Mouse (Mus musculus): ENCODE results near the gene Pstpip1. TPM values are rescaled to one million over a fixed set of nuclear protein-coding genes. Genes with fewer than 3 reads are reported as not detected.

Gene Pstpip1
- polyA plus RNA-seq, 1 experiment, result 29.4 TPM

GRCm38 (mm10) chr9:56122973-56123372 is 33.2 kb downstream of the Pstpip1 start:
- H3K36me3 ChIP-seq (replicated peaks; ENCODE audit: low read length), result peaks cover 95% of the 10 kb centered on the region
- TF ChIP-seq FLI1 (IDR thresholded peaks at IDR 0.05; ENCODE audit: low read length) (no peak), GATA1 (IDR thresholded peaks at IDR 0.05; ENCODE audit: borderline replicate concordance, low read length) (no peak)
- no peak overlapping the region for H3K4me3 ChIP-seq (replicated peaks)
- no peaks in the 10 kb centered on the region for H3K9me3 ChIP-seq
- peaks cover 44% of the 10 kb centered on the region for H3K4me1 ChIP-seq
- H3K27me3 ChIP-seq (replicated peaks), result peaks cover 8% of the 10 kb centered on the region

GRCm38 (mm10) chr9:56123613-56124012 is 33.9 kb downstream of the Pstpip1 start:
- H3K4me1 ChIP-seq, result peaks cover 44% of the 10 kb centered on the region
- H3K36me3 ChIP-seq (replicated peaks; ENCODE audit: low read length), result peaks cover 97% of the 10 kb centered on the region
- H3K27me3 ChIP-seq (replicated peaks), result peaks cover 8% of the 10 kb centered on the region
- H3K9me3 ChIP-seq, result no peaks in the 10 kb centered on the region
- TF ChIP-seq GATA1 (IDR thresholded peaks at IDR 0.05; ENCODE audit: borderline replicate concordance, low read length) (no peak), FLI1 (IDR thresholded peaks at IDR 0.05; ENCODE audit: low read length) (no peak)
- no peak overlapping the region for H3K4me3 ChIP-seq (replicated peaks)

GRCm38 (mm10) chr9:56124561-56124960 is 34.8 kb downstream of the Pstpip1 start:
- H3K36me3 ChIP-seq (replicated peaks; ENCODE audit: low read length), result peaks cover 97% of the 10 kb centered on the region
- TF ChIP-seq GATA1 (IDR thresholded peaks at IDR 0.05; ENCODE audit: borderline replicate concordance, low read length) (no peak), FLI1 (IDR thresholded peaks at IDR 0.05; ENCODE audit: low read length) (no peak)
- H3K4me1 ChIP-seq, result peaks cover 44% of the 10 kb centered on the region
- H3K27me3 ChIP-seq (replicated peaks), result peaks cover 8% of the 10 kb centered on the region
- H3K4me3 ChIP-seq (replicated peaks), result no peak overlapping the region
- H3K9me3 ChIP-seq, result no peaks in the 10 kb centered on the region

- Histone ChIP-seq H3K27me3 (replicated peaks) (peaks cover 6% of the 10 kb centered on the region), H3K4me3 (replicated peaks) (no peak overlapping the region), H3K36me3 (replicated peaks; ENCODE audit: low read length) (peaks cover 96% of the 10 kb centered on the region), H3K4me1 (peaks cover 32% of the 10 kb centered on the region), H3K9me3 (no peaks in the 10 kb centered on the region)
- TF ChIP-seq GATA1 (IDR thresholded peaks at IDR 0.05; ENCODE audit: borderline replicate concordance, low read length) (no peak), FLI1 (IDR thresholded peaks at IDR 0.05; ENCODE audit: low read length) (no peak)
These were observed 36.9 kb downstream of the Pstpip1 start for GRCm38 (mm10) chr9:56126453-56127173.

GRCm38 (mm10) chr9:56128331-56128730 is 38.6 kb downstream of the Pstpip1 start:
- Histone ChIP-seq H3K27me3 (replicated peaks) (peaks cover 6% of the 10 kb centered on the region), H3K4me3 (replicated peaks) (no peak overlapping the region), H3K36me3 (replicated peaks; ENCODE audit: low read length) (peaks cover 84% of the 10 kb centered on the region), H3K9me3 (no peaks in the 10 kb centered on the region), H3K4me1 (peaks cover 32% of the 10 kb centered on the region)
- TF ChIP-seq FLI1 (IDR thresholded peaks at IDR 0.05; ENCODE audit: low read length) (no peak), GATA1 (IDR thresholded peaks at IDR 0.05; ENCODE audit: borderline replicate concordance, low read length) (no peak)

GRCm38 (mm10) chr9:56129951-56130350 is 40.2 kb downstream of the Pstpip1 start:
- H3K4me3 ChIP-seq (replicated peaks), result no peak overlapping the region
- H3K36me3 ChIP-seq (replicated peaks; ENCODE audit: low read length), result peaks cover 74% of the 10 kb centered on the region
- H3K27me3 ChIP-seq (replicated peaks), result no peaks in the 10 kb centered on the region
- no peak for TF ChIP-seq GATA1 (IDR thresholded peaks at IDR 0.05; ENCODE audit: borderline replicate concordance, low read length)
- no peak for TF ChIP-seq FLI1 (IDR thresholded peaks at IDR 0.05; ENCODE audit: low read length)
- H3K4me1 ChIP-seq, result peaks cover 32% of the 10 kb centered on the region
- no peaks in the 10 kb centered on the region for H3K9me3 ChIP-seq

- TF ChIP-seq FLI1 (IDR thresholded peaks at IDR 0.05; ENCODE audit: low read length) (no peak), GATA1 (IDR thresholded peaks at IDR 0.05; ENCODE audit: borderline replicate concordance, low read length) (no peak)
- no peak overlapping the region for H3K4me3 ChIP-seq (replicated peaks)
- H3K27me3 ChIP-seq (replicated peaks), result no peaks in the 10 kb centered on the region
- H3K4me1 ChIP-seq, result peaks cover 32% of the 10 kb centered on the region
- H3K36me3 ChIP-seq (replicated peaks; ENCODE audit: low read length), result peaks cover 68% of the 10 kb centered on the region
- H3K9me3 ChIP-seq, result no peaks in the 10 kb centered on the region
These were observed 40.8 kb downstream of the Pstpip1 start for GRCm38 (mm10) chr9:56130536-56130935.

GRCm38 (mm10) chr9:56131813-56132525 is 42.2 kb downstream of the Pstpip1 start:
- Histone ChIP-seq H3K4me1 (peaks cover 31% of the 10 kb centered on the region), H3K27me3 (replicated peaks) (no peaks in the 10 kb centered on the region), H3K4me3 (replicated peaks) (no peak overlapping the region), H3K36me3 (replicated peaks; ENCODE audit: low read length) (peaks cover 65% of the 10 kb centered on the region), H3K9me3 (no peaks in the 10 kb centered on the region)
- TF ChIP-seq FLI1 (IDR thresholded peaks at IDR 0.05; ENCODE audit: low read length), result no peak
- TF ChIP-seq GATA1 (IDR thresholded peaks at IDR 0.05; ENCODE audit: borderline replicate concordance, low read length), result no peak

- H3K9me3 ChIP-seq, result no peaks in the 10 kb centered on the region
- no peak overlapping the region for H3K4me3 ChIP-seq (replicated peaks)
- peaks cover 45% of the 10 kb centered on the region for H3K36me3 ChIP-seq (replicated peaks; ENCODE audit: low read length)
- TF ChIP-seq FLI1 (IDR thresholded peaks at IDR 0.05; ENCODE audit: low read length), result no peak
- no peak for TF ChIP-seq GATA1 (IDR thresholded peaks at IDR 0.05; ENCODE audit: borderline replicate concordance, low read length)
- H3K4me1 ChIP-seq, result peaks cover 11% of the 10 kb centered on the region
- no peaks in the 10 kb centered on the region for H3K27me3 ChIP-seq (replicated peaks)
These were observed 44.2 kb downstream of the Pstpip1 start for GRCm38 (mm10) chr9:56133970-56134369.

GRCm38 (mm10) chr9:56134614-56135013 is 44.9 kb downstream of the Pstpip1 start:
- no peaks in the 10 kb centered on the region for H3K9me3 ChIP-seq
- peaks cover 4% of the 10 kb centered on the region for H3K4me1 ChIP-seq
- H3K4me3 ChIP-seq (replicated peaks), result no peak overlapping the region
- TF ChIP-seq GATA1 (IDR thresholded peaks at IDR 0.05; ENCODE audit: borderline replicate concordance, low read length) (no peak), FLI1 (IDR thresholded peaks at IDR 0.05; ENCODE audit: low read length) (no peak)
- H3K36me3 ChIP-seq (replicated peaks; ENCODE audit: low read length), result peaks cover 39% of the 10 kb centered on the region
- H3K27me3 ChIP-seq (replicated peaks), result no peaks in the 10 kb centered on the region

Measured in megakaryocyte, embryonic 14.5 days (primary cell).